Mouse (Mus musculus) liver, adult 2 months (tissue): ENCODE measurements around the gene Zfp715.

ENCODE experiments used
- CTCF ChIP-seq: fragments of 200-500 bp; IDR thresholded peaks from 2 replicates; pipeline ENCODE4 v1.5.1; 2011; ENCODE audit warnings: low read depth, low read length, control low read depth
- POLR2A ChIP-seq: fragments of 200-500 bp; IDR thresholded peaks from 2 replicates; pipeline ENCODE4 v1.6.1; 2011; ENCODE audit warnings: low read length, control low read depth; ENCODE audit not compliant: insufficient read depth; ENCODE audit errors: extremely low read depth

- TF ChIP-seq CTCF (no peak), POLR2A (no peak)
These were observed at the start of gene Zfp715 for GRCm38 (mm10) chr7:43313013-43313428.
